Mouse (Mus musculus) midbrain, embryonic 10.5 days (tissue): ENCODE measurements around the gene Coq8a. TPM values are rescaled to one million over a fixed set of nuclear protein-coding genes. Genes with fewer than 3 reads are reported as not detected.
A peak's percentile ranks its signal among the peaks of the same experiment; 100 is the strongest.

ENCODE experiments used
- DNase-seq: peaks from one replicate; pipeline ENCODE4 v3.0.0-alpha.2; 2017; ENCODE audit warnings: low spot score
- H3K27ac ChIP-seq: fragments of 300-500 bp; sonication (generic); replicated peaks from 2 replicates; pipeline ENCODE4 v1.5.1; 2016; ENCODE audit warnings: mild to moderate bottlenecking
- H3K27me3 ChIP-seq: fragments of 300-500 bp; sonication (generic); 2 replicates; pipeline ENCODE4 v1.6.1; 2016; ENCODE audit warnings: low read depth, mild to moderate bottlenecking; ENCODE audit not compliant: poor library complexity, severe bottlenecking
- H3K36me3 ChIP-seq: fragments of 300-500 bp; sonication (generic); 2 replicates; pipeline ENCODE4 v1.6.1; 2016; ENCODE audit warnings: mild to moderate bottlenecking, moderate library complexity
- H3K4me1 ChIP-seq: fragments of 300-500 bp; sonication (generic); 2 replicates; pipeline ENCODE4 v1.6.1; 2016
- H3K4me3 ChIP-seq: fragments of 300-500 bp; sonication (generic); 2 replicates; pipeline ENCODE4 v1.5.1; 2016; ENCODE audit warnings: mild to moderate bottlenecking, moderate library complexity
- H3K9me3 ChIP-seq: fragments of 300-500 bp; sonication (generic); replicated peaks from 2 replicates; pipeline ENCODE4 v1.6.1; 2016; ENCODE audit warnings: mild to moderate bottlenecking
- WGBS: fragments of 180-500 bp; shearing (Covaris S2); methylation state at CpG from one replicate; pipeline ENCODE4 v1.1.7; 2016; 5-methylcytosine and 5-hydroxymethylcytosine counted together
- polyA plus RNA-seq: library from polyadenylated mRNA; unstranded; fragments of >200 nt; fragmentation: Nextera tagmentation; extraction: Ambion mirVana; gene quantifications from 2 replicates; pipeline ENCODE4 v1.2.1, GENCODE M21; 2016

The Coq8a gene
- polyA plus RNA-seq, 1 experiment from 2014 or later = 0.90 TPM

DNA sequence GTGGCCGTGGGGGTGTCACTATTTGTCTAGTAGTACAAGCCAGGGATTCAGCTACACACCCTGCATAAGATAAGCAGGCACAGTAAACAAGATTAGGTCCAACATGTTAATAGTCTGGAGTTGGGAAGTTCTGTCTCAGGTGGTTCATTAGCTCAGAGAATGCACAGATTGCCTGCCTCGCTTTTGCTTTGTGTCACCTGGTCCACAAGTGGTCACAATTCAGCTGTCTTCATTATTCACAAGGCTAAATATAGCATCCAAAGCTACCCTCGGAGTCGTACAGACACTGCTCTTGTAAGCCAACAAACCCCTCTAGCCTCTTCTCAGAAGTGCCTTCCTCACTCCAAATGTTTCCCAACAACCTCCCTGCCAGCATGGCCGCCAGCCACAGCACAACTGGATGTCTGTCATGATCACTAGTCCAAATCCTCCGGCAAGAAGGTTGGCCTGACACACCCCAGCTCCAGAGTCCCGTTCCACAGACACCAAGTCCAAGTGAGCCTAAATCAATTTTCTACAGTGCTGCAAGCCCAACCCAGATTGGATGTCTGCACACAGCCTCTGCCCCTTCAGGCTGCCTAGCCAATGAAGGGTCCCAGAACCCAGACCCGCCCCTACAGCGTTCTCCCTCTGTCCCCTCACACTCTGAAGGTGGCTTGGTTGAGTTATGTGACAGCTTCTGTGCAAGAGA lies 4.5 kb downstream of the Coq8a start:
- Histone ChIP-seq H3K9me3 (no peaks in the 10 kb centered on the region), H3K36me3 (no peaks in the 10 kb centered on the region), H3K4me1 (peaks cover 15% of the 10 kb centered on the region), H3K4me3 (peak overlapping the region; percentile 72), H3K27ac (no peak overlapping the region), H3K27me3 (0 out of 2 replicates have a peak, but pooled peaks cover 4% of the 10 kb centered on the region)
- peak; percentile 28 for DNase-seq
- 38% methylated on average over 9 of the region's 9 CpGs for WGBS

DNA sequence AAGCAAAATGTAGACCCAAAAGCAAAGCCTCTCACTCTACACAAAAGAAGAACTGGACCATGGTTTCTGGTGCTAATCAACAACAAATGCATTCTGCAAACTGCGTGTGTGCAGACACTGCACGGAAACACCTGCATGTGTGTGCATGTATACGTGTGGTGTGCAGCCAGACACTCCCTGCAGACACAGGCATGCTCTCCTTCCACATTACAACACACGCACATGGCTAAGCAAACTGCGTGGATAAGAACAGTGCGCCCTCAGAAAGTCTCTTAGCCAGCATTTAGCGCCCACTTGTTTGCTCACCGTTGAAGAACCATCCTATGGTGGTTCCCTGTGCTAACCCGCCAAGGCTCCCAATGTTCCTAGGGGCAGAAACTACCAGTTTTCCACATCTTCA lies 5.4 kb downstream of the Coq8a start:
- Histone ChIP-seq H3K4me3 (no peak overlapping the region), H3K27ac (no peak overlapping the region), H3K36me3 (no peaks in the 10 kb centered on the region), H3K27me3 (0 out of 2 replicates have a peak, but pooled peaks cover 4% of the 10 kb centered on the region), H3K9me3 (no peaks in the 10 kb centered on the region), H3K4me1 (peaks cover 15% of the 10 kb centered on the region)
- 84% methylated on average over 9 of the region's 9 CpGs for WGBS
- no peak for DNase-seq

DNA sequence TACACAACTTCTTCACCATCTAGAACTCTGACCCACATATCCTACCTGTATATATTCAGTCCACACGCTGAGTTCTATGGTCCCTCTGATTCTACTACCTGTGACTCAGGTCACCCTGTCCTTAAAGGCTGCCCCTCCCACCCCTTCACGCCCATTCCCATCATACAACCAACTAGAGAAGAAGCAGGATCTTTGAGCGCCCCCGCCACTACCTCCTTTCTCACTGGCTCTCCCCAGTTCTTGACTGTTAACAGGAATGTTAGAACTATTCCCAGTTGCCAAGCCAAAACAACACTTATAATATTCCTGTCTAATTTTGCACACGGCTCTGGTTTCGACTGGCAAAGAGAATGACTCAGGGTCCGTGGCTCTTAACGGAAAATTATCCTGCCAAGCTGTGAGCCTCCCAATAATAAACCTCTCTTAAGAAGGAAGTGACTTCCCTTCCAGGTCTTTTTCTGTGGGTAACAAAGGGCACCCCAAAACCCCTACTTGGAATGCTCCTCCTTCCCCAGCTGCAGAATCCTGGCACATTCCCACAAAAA lies 5.9 kb downstream of the Coq8a start:
- Histone ChIP-seq H3K36me3 (no peaks in the 10 kb centered on the region), H3K4me1 (peaks cover 15% of the 10 kb centered on the region), H3K9me3 (no peaks in the 10 kb centered on the region), H3K27ac (no peak overlapping the region), H3K4me3 (no peak overlapping the region), H3K27me3 (0 out of 2 replicates have a peak, but pooled peaks cover 4% of the 10 kb centered on the region)
- DNase-seq = no peak
- WGBS = 83% methylated on average over 8 of the region's 8 CpGs

- WGBS = 74% methylated on average over 4 of the region's 4 CpGs
- Histone ChIP-seq H3K27me3 (0 out of 2 replicates have a peak, but pooled peaks cover 4% of the 10 kb centered on the region), H3K9me3 (no peaks in the 10 kb centered on the region), H3K4me1 (peaks cover 15% of the 10 kb centered on the region), H3K4me3 (no peak overlapping the region), H3K27ac (no peak overlapping the region), H3K36me3 (no peaks in the 10 kb centered on the region)
- DNase-seq = no peak
Observed at GRCm38 (mm10) chr1:180192866-180193265, 6.5 kb downstream of the Coq8a start.

- no peak overlapping the region for H3K27ac ChIP-seq
- peaks cover 15% of the 10 kb centered on the region for H3K4me1 ChIP-seq
- 0 out of 2 replicates have a peak, but pooled peaks cover 4% of the 10 kb centered on the region for H3K27me3 ChIP-seq
- 77% methylated on average over 7 of the region's 7 CpGs for WGBS
- DNase-seq = no peak
- H3K36me3 ChIP-seq = no peaks in the 10 kb centered on the region
- no peaks in the 10 kb centered on the region for H3K9me3 ChIP-seq
- H3K4me3 ChIP-seq = no peak overlapping the region
Observed at GRCm38 (mm10) chr1:180191651-180192220, 7.7 kb downstream of the Coq8a start.

DNA sequence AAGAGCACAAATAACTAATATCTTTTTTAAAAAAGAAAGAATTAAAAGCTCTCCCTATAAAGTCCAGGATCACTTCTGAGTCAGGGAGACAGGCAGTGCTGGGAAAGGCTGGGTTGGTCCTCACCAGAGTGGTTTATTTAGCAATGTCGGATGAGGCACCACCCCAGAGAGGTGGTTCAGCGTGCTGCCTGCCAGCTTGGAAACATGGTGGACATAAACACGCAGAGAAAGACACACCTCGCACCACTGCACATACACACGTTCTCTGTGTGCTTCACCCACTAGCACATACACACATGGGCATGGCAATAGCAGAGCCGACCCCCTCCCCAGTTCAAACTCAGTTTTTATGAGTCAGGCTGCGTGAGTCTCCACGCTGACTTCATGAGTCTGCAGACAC lies 8.3 kb downstream of the Coq8a start:
- Histone ChIP-seq H3K27ac (no peak overlapping the region), H3K4me3 (no peak overlapping the region), H3K9me3 (no peaks in the 10 kb centered on the region), H3K27me3 (0 out of 2 replicates have a peak, but pooled peaks cover 4% of the 10 kb centered on the region), H3K4me1 (peaks cover 9% of the 10 kb centered on the region), H3K36me3 (no peaks in the 10 kb centered on the region)
- WGBS = 88% methylated on average over 8 of the region's 8 CpGs
- no peak for DNase-seq

GRCm38 (mm10) chr1:180188951-180189350 lies 10.5 kb downstream of the Coq8a start:
- H3K4me3 ChIP-seq = no peak overlapping the region
- WGBS = 92% methylated on average over 4 of the region's 4 CpGs
- no peak for DNase-seq

GRCm38 (mm10) chr1:180186371-180186770 lies 13.0 kb downstream of the Coq8a start:
- H3K4me1 ChIP-seq = no peaks in the 10 kb centered on the region
- WGBS = 87% methylated on average over 3 of the region's 3 CpGs
- DNase-seq = no peak

More at GRCm38 (mm10) chr1:180188951-180189350, 10.5 kb downstream of the Coq8a start:
- no peaks in the 10 kb centered on the region for H3K9me3 ChIP-seq
- no peaks in the 10 kb centered on the region for H3K27me3 ChIP-seq
- no peaks in the 10 kb centered on the region for H3K36me3 ChIP-seq
- no peak overlapping the region for H3K27ac ChIP-seq
- H3K4me1 ChIP-seq = no peaks in the 10 kb centered on the region

GRCm38 (mm10) chr1:180185877-180186276 lies 13.5 kb downstream of the Coq8a start:
- no peaks in the 10 kb centered on the region for H3K27me3 ChIP-seq
- H3K36me3 ChIP-seq = no peaks in the 10 kb centered on the region
- H3K4me3 ChIP-seq = no peak overlapping the region
- 79% methylated on average over 5 of the region's 5 CpGs for whole genome bisulfite sequencing
- no peaks in the 10 kb centered on the region for H3K4me1 ChIP-seq
- DNase-seq = no peak
- H3K9me3 ChIP-seq = no peaks in the 10 kb centered on the region
- no peak overlapping the region for H3K27ac ChIP-seq

More at GRCm38 (mm10) chr1:180186371-180186770, 13.0 kb downstream of the Coq8a start:
- Histone ChIP-seq H3K4me3 (no peak overlapping the region), H3K9me3 (no peaks in the 10 kb centered on the region), H3K36me3 (no peaks in the 10 kb centered on the region), H3K27ac (no peak overlapping the region), H3K27me3 (no peaks in the 10 kb centered on the region)

GRCm38 (mm10) chr1:180184768-180185167 lies 14.6 kb downstream of the Coq8a start:
- H3K36me3 ChIP-seq = no peaks in the 10 kb centered on the region
- no peaks in the 10 kb centered on the region for H3K27me3 ChIP-seq
- 74% methylated on average over 7 of the region's 7 CpGs for WGBS
- H3K4me3 ChIP-seq = no peak overlapping the region
- DNase-seq = no peak
- H3K4me1 ChIP-seq = no peaks in the 10 kb centered on the region
- no peak overlapping the region for H3K27ac ChIP-seq
- no peaks in the 10 kb centered on the region for H3K9me3 ChIP-seq

- H3K4me3 ChIP-seq = no peak overlapping the region
- no peaks in the 10 kb centered on the region for H3K27me3 ChIP-seq
- H3K9me3 ChIP-seq = no peaks in the 10 kb centered on the region
- no peak overlapping the region for H3K27ac ChIP-seq
- 95% methylated on average over 6 of the region's 6 CpGs for WGBS
- DNase-seq = no peak
- H3K4me1 ChIP-seq = no peaks in the 10 kb centered on the region
- H3K36me3 ChIP-seq = no peaks in the 10 kb centered on the region
Observed at GRCm38 (mm10) chr1:180183525-180184159, 15.8 kb downstream of the Coq8a start.

- Histone ChIP-seq H3K4me1 (no peaks in the 10 kb centered on the region), H3K9me3 (no peaks in the 10 kb centered on the region), H3K27me3 (no peaks in the 10 kb centered on the region), H3K36me3 (no peaks in the 10 kb centered on the region), H3K27ac (no peak overlapping the region), H3K4me3 (no peak overlapping the region)
- DNase-seq = no peak
- 73% methylated on average over 3 of the region's 3 CpGs for WGBS
Observed at GRCm38 (mm10) chr1:180182731-180183130, 16.7 kb downstream of the Coq8a start.

- no peak overlapping the region for H3K27ac ChIP-seq
- no peaks in the 10 kb centered on the region for H3K27me3 ChIP-seq
- DNase-seq = no peak
- 86% methylated on average over 9 of the region's 9 CpGs for WGBS
- no peaks in the 10 kb centered on the region for H3K36me3 ChIP-seq
- no peaks in the 10 kb centered on the region for H3K9me3 ChIP-seq
- no peak overlapping the region for H3K4me3 ChIP-seq
- no peaks in the 10 kb centered on the region for H3K4me1 ChIP-seq
Observed at GRCm38 (mm10) chr1:180181966-180182319, 17.5 kb downstream of the Coq8a start.
